Mouse (Mus musculus) testis, postnatal 10 days (tissue): ENCODE data around the gene Tssk1.
A peak's percentile ranks its signal among the peaks of the same experiment; 100 is the strongest.

Experiments
- DNase-seq: peaks from one replicate; pipeline ENCODE4 v3.0.0; 2021; ENCODE audit warnings: low spot score

Gene Tssk1

GRCm38 (mm10) chr16:17893923-17894322 is at the start of gene Tssk1:
Gene Tssk1, plus strand, starts transcription at chr16:17894223.
- no peak for DNase-seq

GRCm38 (mm10) chr16:17848431-17848830 is 45.6 kb upstream of the Tssk1 start:
- peak; percentile 30 for DNase-seq

GRCm38 (mm10) chr16:17848928-17849327 is 45.1 kb upstream of the Tssk1 start:
- peak; percentile 42 for DNase-seq

- DNase-seq: peak; percentile 29
Observed at GRCm38 (mm10) chr16:17849486-17849885, 44.5 kb upstream of the Tssk1 start.

- DNase-seq: no peak
Observed at GRCm38 (mm10) chr16:17851331-17851730, 42.7 kb upstream of the Tssk1 start.

GRCm38 (mm10) chr16:17851860-17852259 is 42.2 kb upstream of the Tssk1 start:
- DNase-seq: no peak

- DNase-seq: no peak
Observed at GRCm38 (mm10) chr16:17853263-17853662, 40.8 kb upstream of the Tssk1 start.

- no peak for DNase-seq
Observed at GRCm38 (mm10) chr16:17857157-17857556, 36.9 kb upstream of the Tssk1 start.

GRCm38 (mm10) chr16:17858592-17858991 is 35.4 kb upstream of the Tssk1 start:
- DNase-seq: no peak

GRCm38 (mm10) chr16:17865293-17865692 is 28.7 kb upstream of the Tssk1 start:
- no peak for DNase-seq

- no peak for DNase-seq
Observed at GRCm38 (mm10) chr16:17865770-17866169, 28.3 kb upstream of the Tssk1 start.

GRCm38 (mm10) chr16:17871248-17871647 is 22.8 kb upstream of the Tssk1 start:
- no peak for DNase-seq

GRCm38 (mm10) chr16:17872995-17873394 is 21.0 kb upstream of the Tssk1 start:
- no peak for DNase-seq

- DNase-seq: no peak
Observed at GRCm38 (mm10) chr16:17875174-17875573, 18.8 kb upstream of the Tssk1 start.

GRCm38 (mm10) chr16:17876096-17876495 is 17.9 kb upstream of the Tssk1 start:
- DNase-seq: no peak

GRCm38 (mm10) chr16:17879571-17879970 is 14.5 kb upstream of the Tssk1 start:
- no peak for DNase-seq

- DNase-seq: no peak
Observed at GRCm38 (mm10) chr16:17882196-17882595, 11.8 kb upstream of the Tssk1 start.

GRCm38 (mm10) chr16:17884116-17884515 is 9.9 kb upstream of the Tssk1 start:
- no peak for DNase-seq

- DNase-seq: no peak
Observed at GRCm38 (mm10) chr16:17889689-17890341, 4.2 kb upstream of the Tssk1 start.

- no peak for DNase-seq
Observed at GRCm38 (mm10) chr16:17890342-17890727, 3.7 kb upstream of the Tssk1 start.

- peak; percentile 90 for DNase-seq
Observed at GRCm38 (mm10) chr16:17890917-17891566, 3.0 kb upstream of the Tssk1 start.

- peak; percentile 100 for DNase-seq
Observed at GRCm38 (mm10) chr16:17891567-17891959, 2.5 kb upstream of the Tssk1 start, which contains the start of gene Gm20518. Gene Gm20518, minus strand, starts transcription at chr16:17891671.

- no peak for DNase-seq
Observed at GRCm38 (mm10) chr16:17892606-17893005, 1.4 kb upstream of the Tssk1 start.

GRCm38 (mm10) chr16:17896091-17896490 is 2.1 kb downstream of the Tssk1 start:
- DNase-seq: no peak
